Mouse (Mus musculus) spleen, adult 2 months (tissue): ENCODE measurements around the gene Rnf123. TPM values are rescaled to one million over a fixed set of nuclear protein-coding genes. Genes with fewer than 3 reads are reported as not detected.
A peak's percentile ranks its signal among the peaks of the same experiment; 100 is the strongest.

Source experiments
- DNase-seq, 2 experiments: peaks; one replicate each; pipeline versions ENCODE4 v3.0.0 to v3.0.0-alpha.2; 2012 to 2021; ENCODE audit warnings: low spot score in 2 of 2, low read depth in 1 of 2
- H3K27ac ChIP-seq: fragments of 200-500 bp; 2 replicates; pipeline ENCODE4 v1.5.1; 2012; ENCODE audit warnings: low read length, inconsistent platforms; ENCODE audit not compliant: insufficient read depth
- H3K27me3 ChIP-seq: fragments of 200-500 bp; 2 replicates; pipeline ENCODE4 v1.6.1; 2012; ENCODE audit warnings: mild to moderate bottlenecking, moderate library complexity, low read length, inconsistent platforms; ENCODE audit not compliant: control insufficient read depth, insufficient read depth
- H3K36me3 ChIP-seq: fragments of 200-500 bp; 2 replicates; pipeline ENCODE4 v1.6.1; 2012; ENCODE audit warnings: mild to moderate bottlenecking, low read length, inconsistent platforms; ENCODE audit not compliant: control insufficient read depth, insufficient read depth
- H3K4me1 ChIP-seq: fragments of 200-500 bp; 2 replicates; pipeline ENCODE4 v1.6.1; 2011; ENCODE audit warnings: inconsistent platforms; ENCODE audit not compliant: control insufficient read depth, insufficient read depth, insufficient read length
- H3K4me3 ChIP-seq: fragments of 200-500 bp; 2 replicates; pipeline ENCODE4 v1.5.1; 2011; ENCODE audit warnings: mild to moderate bottlenecking, inconsistent platforms; ENCODE audit not compliant: insufficient read depth, insufficient read length; ENCODE audit errors: extremely low read depth
- CTCF ChIP-seq: fragments of 200-500 bp; IDR thresholded peaks from 2 replicates; pipeline ENCODE4 v1.5.1; 2011; ENCODE audit warnings: mild to moderate bottlenecking, inconsistent platforms; ENCODE audit not compliant: insufficient read depth, insufficient read length, insufficient replicate concordance; ENCODE audit errors: extremely low read depth
- POLR2A ChIP-seq: fragments of 200-500 bp; IDR thresholded peaks from 2 replicates; pipeline ENCODE4 v1.6.1; 2011; ENCODE audit warnings: low read depth, low read length, inconsistent platforms
- WGBS: fragments of 180-500 bp; shearing (Covaris S2); methylation state at CpG from one replicate; pipeline ENCODE4 v1.1.7; 2018; 5-methylcytosine and 5-hydroxymethylcytosine counted together
- polyA plus RNA-seq: library from polyadenylated mRNA; depleted of rRNA; stranded (reverse); fragments of >200 nt; gene quantifications from 2 replicates; pipeline ENCODE4 v1.2.3, GENCODE M21; 2012

The Rnf123 gene
- polyA plus RNA-seq, 1 experiment = 224 TPM

- TF ChIP-seq CTCF (no peak), POLR2A (no peak)
- H3K27me3 ChIP-seq = no peaks in the 10 kb centered on the region
- no peak overlapping the region for H3K27ac ChIP-seq
- peak overlapping the region; percentile 90 for H3K4me3 ChIP-seq
- DNase-seq = no peak
- whole genome bisulfite sequencing = 79% methylated on average over 10 of the region's 10 CpGs
- peaks cover 39% of the 10 kb centered on the region for H3K36me3 ChIP-seq
- peaks cover 3% of the 10 kb centered on the region; the same call in 1 of the 2 replicates for H3K4me1 ChIP-seq
Observed at GRCm38 (mm10) chr9:108093586-108093985, 10.4 kb upstream of the Rnf123 start.

- Histone ChIP-seq H3K27me3 (no peaks in the 10 kb centered on the region), H3K4me3 (no peak overlapping the region), H3K36me3 (peaks cover 60% of the 10 kb centered on the region), H3K4me1 (peaks cover 3% of the 10 kb centered on the region; the same call in 1 of the 2 replicates), H3K27ac (no peak overlapping the region)
- DNase-seq = no peak
- 96% methylated on average over 7 of the region's 7 CpGs for WGBS
- TF ChIP-seq POLR2A = no peak
- TF ChIP-seq CTCF = no peak
Observed at GRCm38 (mm10) chr9:108090611-108091120, 7.5 kb upstream of the Rnf123 start.

- peaks cover 49% of the 10 kb centered on the region for H3K36me3 ChIP-seq
- H3K4me3 ChIP-seq = no peak overlapping the region
- TF ChIP-seq POLR2A (no peak), CTCF (no peak)
- WGBS = 95% methylated on average over 4 of the region's 4 CpGs
- H3K27ac ChIP-seq = no peak overlapping the region
- DNase-seq = no peak
- peaks cover 9% of the 10 kb centered on the region; the same call in 1 of the 2 replicates for H3K4me1 ChIP-seq
- no peaks in the 10 kb centered on the region for H3K27me3 ChIP-seq
Observed at GRCm38 (mm10) chr9:108085261-108085660, 2.1 kb upstream of the Rnf123 start.

- H3K27me3 ChIP-seq = no peaks in the 10 kb centered on the region
- DNase-seq = no peak
- peaks cover 13% of the 10 kb centered on the region; the same call in 1 of the 2 replicates for H3K4me1 ChIP-seq
- WGBS = 73% methylated on average over 6 of the region's 6 CpGs
- no peak for TF ChIP-seq POLR2A
- no peak for TF ChIP-seq CTCF
- no peak overlapping the region for H3K4me3 ChIP-seq
- peak overlapping the region; percentile 70 for H3K27ac ChIP-seq
- peaks cover 33% of the 10 kb centered on the region for H3K36me3 ChIP-seq
Observed at GRCm38 (mm10) chr9:108083561-108083960, 415 bp upstream of the Rnf123 start.

- TF ChIP-seq POLR2A (no peak), CTCF (no peak)
- Histone ChIP-seq H3K27me3 (no peaks in the 10 kb centered on the region), H3K4me1 (peaks cover 20% of the 10 kb centered on the region; the same call in 1 of the 2 replicates), H3K27ac (peak overlapping the region; percentile 70), H3K36me3 (peaks cover 27% of the 10 kb centered on the region), H3K4me3 (peak overlapping the region; percentile 40)
- WGBS = 22% methylated on average over 19 of the region's 19 CpGs
- DNase-seq = no peak
Observed at GRCm38 (mm10) chr9:108082549-108082948, 597 bp downstream of the Rnf123 start.

GRCm38 (mm10) chr9:108080168-108080567, 3.0 kb downstream of the Rnf123 start, which contains the start of gene Mst1:
TSS of gene Mst1 (plus strand) at chr9:108080436.
- peak within 1 kb of the TSS; percentile 58; the same call in 1 of the 2 replicates for H3K27ac ChIP-seq
- peaks cover 11% of the 10 kb centered on the region for H3K36me3 ChIP-seq
- no peak for DNase-seq
- 80% methylated on average over 5 of the region's 5 CpGs for WGBS
- H3K4me1 ChIP-seq = peaks cover 20% of the 10 kb centered on the region; the same call in 1 of the 2 replicates
- no peak for TF ChIP-seq POLR2A
- TF ChIP-seq CTCF = no peak
- peak within 1 kb of the TSS; percentile 89 for H3K4me3 ChIP-seq
- no peaks in the 10 kb centered on the region for H3K27me3 ChIP-seq
